Mouse (Mus musculus) lung, postnatal 0 days (tissue): Measurements from ENCODE around the gene Phox2a.

Experiments used
- CTCF ChIP-seq: IDR thresholded peaks from 2 replicates; pipeline ENCODE4 v1.5.1; 2016; ENCODE audit warnings: antibody characterized with exemption, mild to moderate bottlenecking
- EP300 ChIP-seq: IDR thresholded peaks from 2 replicates; pipeline ENCODE4 v1.6.1; 2016; ENCODE audit warnings: antibody characterized with exemption, mild to moderate bottlenecking, control low read depth

DNA sequence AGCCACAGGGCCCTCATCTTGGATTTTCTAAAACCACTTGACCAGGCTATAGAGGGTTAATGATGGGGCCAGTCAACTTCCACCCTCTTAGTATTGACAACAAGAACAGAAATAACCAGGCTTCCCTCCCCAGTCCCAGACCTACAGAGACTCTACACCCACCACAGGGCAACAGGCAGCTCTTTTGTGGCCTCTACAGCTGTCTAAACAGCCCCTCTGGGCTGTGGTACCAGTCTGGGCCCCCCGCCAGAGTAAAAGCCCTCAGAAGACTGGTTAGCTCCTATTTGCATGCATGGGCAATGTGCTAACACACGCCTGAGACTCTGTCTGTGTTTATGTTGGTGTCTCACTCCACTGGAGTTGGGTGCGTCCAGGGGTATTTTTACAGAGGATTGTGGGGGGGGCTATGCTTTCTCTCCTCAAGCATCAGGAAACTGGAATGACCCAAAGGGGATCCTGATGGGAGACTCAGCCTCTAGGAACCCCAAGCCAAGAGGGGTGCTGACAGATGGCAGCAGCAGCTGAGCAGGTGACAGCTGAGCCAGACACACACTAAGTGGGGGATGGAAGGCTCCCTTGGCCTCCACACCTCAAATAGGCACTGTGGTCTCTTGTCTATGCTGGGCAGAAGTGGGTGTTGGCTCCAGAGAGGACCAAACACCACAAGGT lies 15.9 kb downstream of the Phox2a start:
- TF ChIP-seq EP300 (no peak), CTCF (no peak)
